Mouse (Mus musculus): ENCODE data around the gene Per1.
"Not testable (repeated sequence)": the region's sequence is repeated elsewhere in the genome, so short reads cannot be mapped to it uniquely, and the experiment has no call there.

Per1 gene

GRCm38 (mm10) chr11:69080855-69081222 is 14.2 kb upstream of the Per1 start:
- in situ Hi-C loops (cut with MboI), result no loop called here

DNA sequence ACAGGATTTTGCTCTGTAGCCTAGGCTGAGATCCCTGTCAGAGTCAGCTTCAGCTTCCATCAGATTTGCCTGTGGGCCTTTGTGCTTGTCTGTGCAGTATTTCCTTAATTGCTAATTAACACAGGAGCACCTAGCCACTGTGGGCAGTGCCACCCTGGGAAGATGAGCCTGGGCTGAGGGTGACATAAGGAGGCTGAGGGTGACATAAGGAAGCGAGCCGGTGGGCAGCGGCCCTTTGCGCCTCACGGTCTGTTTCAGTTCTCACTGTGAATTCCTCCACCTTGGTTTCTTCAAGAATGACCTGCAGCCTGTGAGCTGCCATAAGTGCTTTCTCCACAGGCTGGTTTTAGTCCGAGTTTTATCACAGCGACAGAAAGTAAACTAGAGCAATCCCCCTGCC is 13.4 kb upstream of the Per1 start:
- in situ Hi-C loops (cut with MboI), result no loop called here

- in situ Hi-C loops (cut with MboI), result no loop called here
These were observed 9.4 kb upstream of the Per1 start for GRCm38 (mm10) chr11:69085608-69086007.

GRCm38 (mm10) chr11:69086390-69086789 is 8.6 kb upstream of the Per1 start:
- in situ Hi-C loops (cut with MboI), result no loop called here

GRCm38 (mm10) chr11:69087082-69087481 is 7.9 kb upstream of the Per1 start:
- in situ Hi-C loops (cut with MboI), result no loop called here

GRCm38 (mm10) chr11:69087597-69087996 is 7.4 kb upstream of the Per1 start:
- in situ Hi-C loops (cut with MboI), result no loop called here

DNA sequence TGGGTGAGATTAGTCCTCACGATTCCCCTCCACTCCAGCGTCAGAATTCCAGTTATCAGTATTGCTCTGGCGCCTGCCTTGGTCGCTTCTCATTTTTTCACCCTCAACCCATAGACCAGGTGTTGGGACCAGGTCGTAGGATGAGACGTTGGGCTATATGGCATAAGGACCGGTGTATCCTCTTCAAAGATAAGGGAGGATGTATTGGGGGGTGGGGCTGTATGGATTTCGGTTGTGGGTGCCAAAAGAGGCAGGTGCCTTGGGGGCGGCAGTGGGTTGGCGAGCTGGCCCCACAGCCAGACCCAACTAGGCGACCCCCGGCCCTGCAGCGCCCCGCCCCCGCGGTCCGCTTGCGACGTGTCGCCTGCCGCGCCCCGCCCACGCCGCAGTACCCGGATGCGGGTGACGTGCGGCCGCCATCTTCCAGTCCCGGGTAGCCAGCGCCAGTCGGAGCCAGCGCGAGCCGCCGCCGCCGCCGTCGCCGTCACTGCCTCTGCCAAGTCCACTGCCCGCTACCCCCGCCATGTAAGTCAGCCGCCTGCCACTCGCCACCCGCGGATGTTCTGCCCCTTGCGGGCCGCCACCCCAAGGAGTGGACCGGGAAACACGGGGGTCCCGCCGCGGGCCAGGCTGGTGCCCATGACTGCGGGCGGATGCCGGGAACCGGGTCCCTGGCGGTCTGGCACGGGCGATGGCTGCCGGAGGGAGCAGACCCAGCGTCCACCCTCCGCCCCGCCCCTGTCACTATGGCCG is 6.7 kb upstream of the Per1 start, which contains the start of gene Vamp2:
TSS of gene Vamp2 (plus strand) at position 388 of the 753 bp plus-strand sequence.
- in situ Hi-C loops (cut with MboI), result no loop called here

- in situ Hi-C loops (cut with MboI), result no loop called here
These were observed 6.0 kb upstream of the Per1 start for GRCm38 (mm10) chr11:69088856-69089615.

GRCm38 (mm10) chr11:69089616-69090290 is 5.3 kb upstream of the Per1 start:
- in situ Hi-C loops (cut with MboI), result no loop called here

DNA sequence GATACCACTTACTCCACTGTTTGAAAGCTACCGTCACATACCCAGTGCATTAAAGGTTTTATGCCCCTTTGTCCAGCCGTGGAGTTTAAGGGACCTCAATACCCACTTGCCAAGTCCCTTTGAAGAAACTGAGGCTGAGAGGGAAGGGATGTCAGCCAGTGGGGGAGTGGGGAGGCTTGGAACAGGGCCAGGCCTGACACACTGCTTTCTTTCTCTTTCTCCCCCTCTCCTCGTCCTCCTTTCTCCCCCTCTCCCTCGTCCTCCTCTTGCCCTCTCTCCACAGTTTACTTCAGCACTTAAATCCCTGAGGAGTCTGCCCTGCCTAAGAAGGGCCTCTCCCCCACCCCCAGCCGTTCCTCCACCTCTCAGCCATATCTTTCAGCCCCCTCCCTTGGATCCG is 4.7 kb upstream of the Per1 start:
- in situ Hi-C loops (cut with MboI), result no loop called here

- in situ Hi-C loops (cut with MboI), result no loop called here
These were observed 3.2 kb upstream of the Per1 start for GRCm38 (mm10) chr11:69091566-69092385.

- in situ Hi-C loops (cut with MboI), result no loop called here
These were observed 2.6 kb upstream of the Per1 start for GRCm38 (mm10) chr11:69092386-69092751.

GRCm38 (mm10) chr11:69092871-69093270 is 2.1 kb upstream of the Per1 start:
- in situ Hi-C loops (cut with MboI), result no loop called here

DNA sequence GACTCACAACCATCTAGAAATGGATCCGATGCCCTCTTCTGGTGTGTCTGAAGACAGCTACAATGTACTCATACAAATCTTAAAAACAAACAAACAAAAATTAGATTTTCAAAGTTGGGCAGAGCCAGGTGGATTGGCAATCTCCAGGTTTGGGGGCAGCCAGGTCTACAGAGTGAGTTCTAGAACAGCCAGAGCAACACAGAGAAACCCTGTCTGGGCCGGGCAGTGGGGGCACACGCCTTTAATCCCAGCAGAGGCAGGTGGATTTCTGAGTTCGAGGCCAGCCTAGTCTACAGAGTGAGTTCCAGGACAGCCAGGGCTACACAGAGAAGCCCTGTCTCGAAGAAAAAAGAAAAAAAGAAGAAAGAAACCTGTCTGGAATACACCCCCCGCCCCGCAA is 1.2 kb upstream of the Per1 start:
- in situ Hi-C loops (cut with MboI), result not testable (repeated sequence)

GRCm38 (mm10) chr11:69095511-69096231 is 654 bp downstream of the Per1 start:
- in situ Hi-C loops (cut with MboI), result no loop called here

- in situ Hi-C loops (cut with MboI), result no loop called here
These were observed 1.5 kb downstream of the Per1 start for GRCm38 (mm10) chr11:69096360-69096986.

GRCm38 (mm10) chr11:69096987-69097900 is 2.2 kb downstream of the Per1 start:
- in situ Hi-C loops (cut with MboI), result no loop called here

DNA sequence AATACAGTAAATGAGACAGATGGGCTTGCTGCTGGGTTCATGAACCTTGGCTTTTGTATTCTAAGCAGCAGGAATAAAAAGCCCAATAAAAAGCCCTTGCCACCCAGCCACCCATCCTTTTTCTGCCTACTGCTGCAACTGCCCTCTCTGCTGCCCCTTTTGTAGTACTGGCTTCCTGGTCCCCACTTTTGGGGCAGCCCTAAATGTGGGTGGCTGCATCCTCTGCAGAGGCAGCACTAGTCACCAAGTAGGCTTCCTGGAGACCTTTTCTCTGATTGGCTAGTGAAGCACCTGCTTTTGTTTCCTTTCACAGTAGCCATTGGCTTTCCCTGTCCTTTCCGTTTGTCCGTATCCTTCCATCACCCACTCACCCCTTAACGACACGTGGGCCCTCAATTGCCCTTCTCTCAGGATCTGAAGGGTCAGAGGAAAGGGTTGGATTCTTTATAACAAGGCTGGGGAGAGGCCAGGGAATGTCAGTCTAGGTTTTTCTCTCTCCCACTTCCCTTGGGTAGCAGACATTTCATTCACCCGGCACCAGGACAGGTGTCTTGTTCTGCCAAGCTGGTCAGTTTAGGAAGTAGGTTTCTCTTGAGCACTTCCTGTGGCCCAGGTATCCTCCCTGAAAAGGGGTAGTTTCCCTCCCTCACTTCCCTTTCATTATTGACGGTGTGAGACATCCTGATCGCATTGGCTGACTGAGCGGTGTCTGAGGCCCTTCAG is 3.2 kb downstream of the Per1 start:
- in situ Hi-C loops (cut with MboI), result no loop called here

DNA sequence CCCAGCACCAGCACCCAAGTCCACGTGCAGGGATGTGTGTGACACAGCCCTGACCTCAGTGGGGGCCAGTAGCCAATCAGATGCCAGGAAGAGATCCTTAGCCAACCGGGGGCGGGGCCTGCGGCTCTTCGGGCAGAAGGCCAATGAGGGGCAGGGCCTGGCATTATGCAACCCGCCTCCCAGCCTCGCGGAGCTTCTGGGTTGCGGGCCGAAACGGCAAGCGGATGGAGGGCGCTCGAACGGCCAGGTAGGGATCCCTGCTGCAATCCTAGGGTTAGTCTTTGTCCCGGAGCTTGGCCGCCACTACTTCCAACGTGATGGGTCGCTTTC is 3.7 kb downstream of the Per1 start:
- in situ Hi-C loops (cut with MboI), result no loop called here
